Mouse (Mus musculus): Measurements from ENCODE around the gene Dedd2. TPM values are rescaled to one million over a fixed set of nuclear protein-coding genes. Genes with fewer than 3 reads are reported as not detected.

Gene Dedd2
- polyA plus RNA-seq, 1 experiment from 2014 or later: 15.7 TPM

DNA sequence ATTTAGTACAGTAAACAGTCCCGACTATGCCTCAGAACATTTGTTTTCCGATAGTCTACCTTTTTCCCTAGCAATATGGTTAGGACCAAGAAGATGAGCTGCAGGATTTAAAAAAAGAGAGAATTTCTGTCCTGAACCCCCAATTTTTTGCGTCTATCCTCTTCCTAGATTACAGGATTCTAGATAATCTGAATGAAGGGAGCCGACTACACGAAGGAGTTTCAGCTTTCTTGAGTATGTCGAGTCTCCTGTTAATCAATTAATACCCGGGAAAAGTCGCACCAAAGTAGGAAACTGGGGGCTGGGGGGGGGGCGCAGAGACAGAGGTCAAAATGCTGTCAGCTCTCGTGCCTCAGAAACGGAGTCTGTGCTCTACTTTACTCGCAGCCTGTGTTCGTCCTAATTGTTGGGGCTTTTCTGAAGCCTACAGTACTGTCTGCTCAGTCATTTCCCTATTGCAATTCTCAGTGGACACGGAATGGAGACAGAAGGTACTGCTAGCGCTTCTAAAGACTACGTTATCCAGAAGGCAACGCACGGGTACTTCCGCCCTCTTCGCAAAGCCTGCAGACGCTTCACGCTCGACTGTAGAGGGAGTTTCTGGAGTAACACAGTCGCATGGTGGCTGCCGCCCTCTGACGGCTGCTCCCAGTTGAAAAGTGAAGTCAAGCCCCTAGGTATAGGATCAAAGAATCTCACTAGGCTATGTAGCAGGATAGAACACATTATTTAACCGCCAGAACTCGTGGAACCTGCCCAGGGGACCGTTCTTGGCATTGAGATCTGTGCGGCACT lies 18.6 kb upstream of the Dedd2 start:
- 4% methylated on average over 30 of the region's 30 CpGs for WGBS

DNA sequence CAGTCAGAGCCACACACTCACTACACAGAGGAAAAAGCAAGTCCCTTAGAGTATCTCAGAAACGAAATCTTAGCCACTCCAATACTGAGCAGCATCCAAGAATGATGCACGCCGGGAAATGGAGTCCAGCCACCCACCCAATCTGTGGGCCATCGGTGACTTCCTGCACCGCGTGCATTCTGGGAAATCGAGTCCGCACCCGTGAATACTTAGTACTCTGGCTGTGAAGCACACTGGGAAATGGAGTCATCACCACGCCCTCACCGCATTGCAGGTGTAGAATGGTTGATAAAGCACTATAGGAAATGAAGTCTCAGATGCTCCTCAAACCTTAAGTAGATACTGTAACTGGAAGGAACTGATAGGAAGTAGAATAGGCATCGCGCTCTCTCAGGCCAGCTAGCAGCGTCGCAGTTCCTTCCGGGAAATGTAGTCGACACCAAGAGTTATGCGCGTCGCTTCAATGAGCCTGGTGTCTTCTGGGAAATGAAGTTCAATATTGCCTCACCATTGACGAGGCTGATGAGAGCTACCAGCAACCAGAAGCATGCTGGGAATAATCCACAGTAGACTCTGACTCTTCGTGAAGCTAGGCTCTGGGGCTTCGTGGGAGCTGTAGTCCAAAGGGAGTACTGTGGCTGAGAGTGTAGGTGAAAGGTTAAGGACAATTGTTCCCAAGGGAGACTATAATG lies 17.7 kb upstream of the Dedd2 start:
- DNase-seq (peak; percentile 97), ATAC-seq (ENCODE audit: low FRiP score, low TSS enrichment) (peak; percentile 92)
- Histone ChIP-seq H3K4me2 (ENCODE audit: low read length) (peak overlapping the region; percentile 80), H3K4me3 (replicated peaks; ENCODE audit: low read depth, low read length) (peak overlapping the region; percentile 90), H3K27ac (replicated peaks; ENCODE audit: low read depth, low read length) (peak overlapping the region; percentile 81), H3K27me3 (ENCODE audit: control insufficient read depth, insufficient read depth, low read length) (no peaks in the 10 kb centered on the region), H3K4me1 (ENCODE audit: control insufficient read depth, insufficient read depth, low read length) (peaks cover 24% of the 10 kb centered on the region), H3K9ac (replicated peaks; ENCODE audit: low read length) (peak overlapping the region; percentile 95; the same call in 1 of the 2 replicates), H3K36me3 (ENCODE audit: control insufficient read depth, insufficient read depth, low read length) (peaks cover 12% of the 10 kb centered on the region), H3K9me3 (ENCODE audit: control insufficient read depth, low read length) (no peaks in the 10 kb centered on the region)
- under 1% methylated on average over 23 of the region's 23 CpGs for WGBS

More for the DNA sequence above, 18.6 kb upstream of the Dedd2 start:
- ATAC-seq (ENCODE audit: low FRiP score, low TSS enrichment) (peak; percentile 59), DNase-seq (peak; percentile 95)
- peak overlapping the region; percentile 80 for H3K4me2 ChIP-seq (ENCODE audit: low read length)
- H3K9me3 ChIP-seq (ENCODE audit: control insufficient read depth, low read length): no peaks in the 10 kb centered on the region
- H3K9ac ChIP-seq (replicated peaks; ENCODE audit: low read length): no peak overlapping the region
- peak overlapping the region; percentile 81 for H3K27ac ChIP-seq (replicated peaks; ENCODE audit: low read depth, low read length)
- peak overlapping the region; percentile 90 for H3K4me3 ChIP-seq (replicated peaks; ENCODE audit: low read depth, low read length)
- peaks cover 4% of the 10 kb centered on the region for H3K36me3 ChIP-seq (ENCODE audit: control insufficient read depth, insufficient read depth, low read length)
- no peaks in the 10 kb centered on the region for H3K27me3 ChIP-seq (ENCODE audit: control insufficient read depth, insufficient read depth, low read length)
- peaks cover 24% of the 10 kb centered on the region for H3K4me1 ChIP-seq (ENCODE audit: control insufficient read depth, insufficient read depth, low read length)

DNA sequence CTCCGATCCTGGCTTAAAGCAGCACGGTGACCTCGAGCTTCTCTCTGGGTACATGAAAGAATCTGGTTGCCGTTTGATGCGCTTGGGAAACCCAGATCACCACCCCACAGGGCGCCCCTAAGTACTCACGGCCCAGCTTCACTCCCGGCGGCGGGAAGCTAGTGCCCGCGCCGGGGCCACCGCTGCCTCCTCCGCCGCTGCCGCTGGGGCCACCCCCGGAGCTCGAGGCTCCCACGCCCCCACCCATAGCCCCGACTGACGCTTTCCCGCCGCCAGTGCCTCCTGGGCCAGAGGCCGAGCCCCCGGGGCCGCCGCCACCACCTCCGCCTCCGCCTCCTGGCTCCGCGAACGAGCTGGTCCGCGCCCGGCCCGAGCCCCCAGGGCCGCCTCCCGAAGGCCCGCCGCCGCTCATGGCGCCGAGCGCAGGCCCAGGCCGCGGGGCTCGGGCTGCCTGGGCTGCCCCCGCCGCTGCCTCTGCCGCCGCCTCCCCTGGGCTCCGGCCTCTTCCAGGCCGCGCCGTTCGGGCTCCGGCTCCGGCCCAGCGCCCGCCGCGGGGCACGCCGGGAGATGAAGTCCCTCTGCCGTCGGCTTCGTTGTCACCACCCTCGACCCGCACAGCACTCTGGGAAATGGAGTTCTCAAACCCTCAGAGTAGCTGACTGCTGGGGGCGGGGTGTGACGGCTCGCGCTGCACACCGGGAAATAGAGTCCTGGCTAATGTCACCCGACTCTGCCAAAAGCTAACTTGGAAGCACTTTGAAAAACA lies 17.0 kb upstream of the Dedd2 start, which contains the start of gene Gsk3a:
Gene Gsk3a (minus strand): TSS at position 603 of the 766 bp plus-strand sequence.
- ATAC-seq (ENCODE audit: low FRiP score, low TSS enrichment) (peak; percentile 91), DNase-seq (peak; percentile 99)
- Histone ChIP-seq H3K4me1 (ENCODE audit: control insufficient read depth, insufficient read depth, low read length) (peaks cover 24% of the 10 kb centered on the region), H3K9me3 (ENCODE audit: control insufficient read depth, low read length) (no peaks in the 10 kb centered on the region), H3K4me2 (ENCODE audit: low read length) (peak within 1 kb of the TSS; percentile 80), H3K27me3 (ENCODE audit: control insufficient read depth, insufficient read depth, low read length) (no peaks in the 10 kb centered on the region), H3K36me3 (ENCODE audit: control insufficient read depth, insufficient read depth, low read length) (peaks cover 20% of the 10 kb centered on the region), H3K9ac (replicated peaks; ENCODE audit: low read length) (peak within 1 kb of the TSS; percentile 95), H3K4me3 (replicated peaks; ENCODE audit: low read depth, low read length) (peak within 1 kb of the TSS; percentile 90), H3K27ac (replicated peaks; ENCODE audit: low read depth, low read length) (peak within 1 kb of the TSS; percentile 81)
- WGBS: under 1% methylated on average over 76 of the region's 76 CpGs

DNA sequence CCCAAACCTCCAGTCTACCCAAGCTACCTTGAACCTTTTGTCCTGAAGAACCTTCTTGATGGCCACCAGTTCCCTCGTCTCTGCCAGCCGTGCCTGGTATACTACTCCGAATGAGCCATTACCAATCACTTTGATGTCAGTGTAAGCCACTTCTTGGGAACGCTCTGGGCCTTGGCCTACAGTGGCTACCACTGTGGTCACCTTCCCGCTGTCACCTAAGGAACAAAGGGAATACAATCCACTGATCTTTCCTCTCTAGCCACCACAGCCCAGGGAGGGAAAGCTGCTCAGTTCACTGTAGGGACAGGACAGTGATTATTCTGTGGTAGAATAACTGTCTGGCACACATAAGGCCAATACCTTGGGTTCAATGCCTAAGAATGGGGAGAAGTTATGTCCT lies 15.1 kb upstream of the Dedd2 start:
- no peak overlapping the region for H3K9ac ChIP-seq (replicated peaks; ENCODE audit: low read length)
- ATAC-seq (ENCODE audit: low FRiP score, low TSS enrichment) (no peak), DNase-seq (no peak)
- no peak overlapping the region for H3K27ac ChIP-seq (replicated peaks; ENCODE audit: low read depth, low read length)
- H3K27me3 ChIP-seq (ENCODE audit: control insufficient read depth, insufficient read depth, low read length): no peaks in the 10 kb centered on the region
- peaks cover 39% of the 10 kb centered on the region for H3K36me3 ChIP-seq (ENCODE audit: control insufficient read depth, insufficient read depth, low read length)
- H3K4me3 ChIP-seq (replicated peaks; ENCODE audit: low read depth, low read length): no peak overlapping the region
- H3K9me3 ChIP-seq (ENCODE audit: control insufficient read depth, low read length): no peaks in the 10 kb centered on the region
- H3K4me1 ChIP-seq (ENCODE audit: control insufficient read depth, insufficient read depth, low read length): peaks cover 24% of the 10 kb centered on the region
- H3K4me2 ChIP-seq (ENCODE audit: low read length): no peak overlapping the region
- 90% methylated on average over 5 of the region's 5 CpGs for WGBS

DNA sequence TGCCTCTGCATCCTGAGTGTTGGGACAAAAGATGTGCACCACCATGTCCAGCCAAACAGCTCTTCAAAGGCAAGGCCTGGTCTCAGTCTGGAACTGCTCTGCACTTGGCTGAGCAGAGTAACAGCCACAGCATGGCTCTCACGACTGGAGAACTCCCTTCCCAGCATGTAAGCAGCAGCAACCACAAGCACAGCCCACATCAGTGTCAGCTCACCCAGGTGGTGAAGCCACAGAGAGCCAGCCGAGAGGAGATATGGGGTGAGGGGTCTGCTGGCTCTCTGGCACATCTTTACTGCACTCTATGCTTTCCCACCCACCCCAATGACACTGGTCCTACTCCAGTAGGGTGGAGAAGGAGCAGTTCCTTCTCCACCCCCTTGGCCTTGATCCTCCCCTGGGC lies 12.6 kb upstream of the Dedd2 start:
- DNase-seq (no peak), ATAC-seq (ENCODE audit: low FRiP score, low TSS enrichment) (no peak)
- Histone ChIP-seq H3K4me3 (replicated peaks; ENCODE audit: low read depth, low read length) (no peak overlapping the region), H3K27me3 (ENCODE audit: control insufficient read depth, insufficient read depth, low read length) (no peaks in the 10 kb centered on the region), H3K27ac (replicated peaks; ENCODE audit: low read depth, low read length) (no peak overlapping the region), H3K9ac (replicated peaks; ENCODE audit: low read length) (no peak overlapping the region), H3K9me3 (ENCODE audit: control insufficient read depth, low read length) (no peaks in the 10 kb centered on the region), H3K4me1 (ENCODE audit: control insufficient read depth, insufficient read depth, low read length) (peaks cover 18% of the 10 kb centered on the region), H3K36me3 (ENCODE audit: control insufficient read depth, insufficient read depth, low read length) (peaks cover 63% of the 10 kb centered on the region), H3K4me2 (ENCODE audit: low read length) (no peak overlapping the region)
- WGBS: 87% methylated on average over 2 of the region's 2 CpGs

DNA sequence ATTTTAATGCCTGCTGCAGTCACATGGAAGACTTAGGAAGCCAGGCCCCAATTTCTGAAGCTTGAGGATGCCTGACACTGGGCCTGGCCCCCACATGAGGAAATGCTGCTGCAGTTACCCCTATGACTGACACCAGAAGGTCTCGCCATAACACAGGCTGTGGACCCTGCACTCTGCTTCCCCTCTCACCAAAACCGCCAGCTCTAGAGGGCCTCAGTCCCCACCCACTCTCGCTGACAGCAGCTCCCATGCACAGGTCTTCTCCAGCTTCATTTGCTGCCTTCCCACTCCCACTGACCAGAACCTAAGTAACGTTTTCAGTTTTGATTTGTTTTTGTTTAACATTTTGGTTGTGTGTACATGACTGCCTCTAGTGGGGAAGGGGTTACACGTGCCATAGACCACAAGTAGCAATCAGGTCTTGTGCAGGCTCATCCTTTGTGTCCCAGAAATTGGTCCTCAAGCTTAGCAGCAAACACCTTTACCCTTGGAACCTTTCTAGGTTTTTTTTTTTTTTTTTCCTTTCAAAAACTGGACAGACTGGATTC lies 11.8 kb upstream of the Dedd2 start:
- Histone ChIP-seq H3K27me3 (ENCODE audit: control insufficient read depth, insufficient read depth, low read length) (no peaks in the 10 kb centered on the region), H3K4me3 (replicated peaks; ENCODE audit: low read depth, low read length) (no peak overlapping the region), H3K36me3 (ENCODE audit: control insufficient read depth, insufficient read depth, low read length) (peaks cover 72% of the 10 kb centered on the region), H3K4me1 (ENCODE audit: control insufficient read depth, insufficient read depth, low read length) (peaks cover 18% of the 10 kb centered on the region), H3K4me2 (ENCODE audit: low read length) (no peak overlapping the region), H3K27ac (replicated peaks; ENCODE audit: low read depth, low read length) (no peak overlapping the region), H3K9me3 (ENCODE audit: control insufficient read depth, low read length) (no peaks in the 10 kb centered on the region), H3K9ac (replicated peaks; ENCODE audit: low read length) (no peak overlapping the region)
- ATAC-seq (ENCODE audit: low FRiP score, low TSS enrichment): no peak
- WGBS: 70% methylated on average over 5 of the region's 5 CpGs
- no peak for DNase-seq

DNA sequence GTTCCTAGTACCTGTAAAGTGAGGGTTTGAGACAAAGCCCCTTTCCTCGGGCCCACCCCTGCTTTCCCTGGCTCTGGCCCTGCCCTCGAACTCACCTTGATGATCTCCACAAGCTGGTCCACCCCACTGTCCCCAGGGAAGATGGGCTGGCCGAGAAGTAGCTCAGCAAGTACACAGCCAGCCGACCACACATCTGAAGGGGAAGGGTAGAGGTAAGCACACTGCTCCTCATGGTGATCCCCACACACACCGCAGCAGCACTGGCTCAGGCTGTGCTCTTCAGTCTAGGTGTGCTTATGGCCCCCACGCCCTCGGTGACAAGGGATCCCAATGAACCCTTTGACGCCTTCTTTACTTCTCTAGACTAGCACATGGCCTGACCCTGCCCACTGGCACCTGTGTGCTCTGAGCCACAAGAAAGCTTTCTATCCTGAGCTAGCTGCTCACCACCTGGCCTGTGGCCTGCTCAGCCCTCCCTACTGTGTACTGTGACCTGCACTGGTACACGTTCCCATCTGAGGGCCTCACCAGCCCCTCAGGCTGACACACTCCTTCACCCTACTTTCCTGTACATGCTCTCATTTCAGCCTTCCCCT lies 10.4 kb upstream of the Dedd2 start:
- H3K36me3 ChIP-seq (ENCODE audit: control insufficient read depth, insufficient read depth, low read length): peaks cover 86% of the 10 kb centered on the region
- no peak overlapping the region for H3K4me3 ChIP-seq (replicated peaks; ENCODE audit: low read depth, low read length)
- WGBS: 90% methylated on average over 9 of the region's 9 CpGs
- no peaks in the 10 kb centered on the region for H3K27me3 ChIP-seq (ENCODE audit: control insufficient read depth, insufficient read depth, low read length)
- H3K9me3 ChIP-seq (ENCODE audit: control insufficient read depth, low read length): no peaks in the 10 kb centered on the region
- no peak overlapping the region for H3K9ac ChIP-seq (replicated peaks; ENCODE audit: low read length)
- H3K4me1 ChIP-seq (ENCODE audit: control insufficient read depth, insufficient read depth, low read length): peaks cover 5% of the 10 kb centered on the region; the same call in 1 of the 2 replicates
- H3K27ac ChIP-seq (replicated peaks; ENCODE audit: low read depth, low read length): no peak overlapping the region
- no peak overlapping the region for H3K4me2 ChIP-seq (ENCODE audit: low read length)
- no peak for DNase-seq
- ATAC-seq (ENCODE audit: low FRiP score, low TSS enrichment): no peak
